Mouse (Mus musculus) gastrocnemius, postnatal 10 days (tissue): ENCODE results near the gene Ddx42. TPM values are rescaled to one million over a fixed set of nuclear protein-coding genes. Genes with fewer than 3 reads are reported as not detected.
"Not testable (repeated sequence)": the region's sequence is repeated elsewhere in the genome, so short reads cannot be mapped to it uniquely, and the experiment has no call there.

Experiments
- DNase-seq: peaks from one replicate; pipeline ENCODE4 v3.0.0; 2021; ENCODE audit warnings: mixed read lengths
- long read RNA-seq, 2 experiments: library from polyadenylated mRNA; stranded (forward); transcript quantifications; one replicate each; pipeline ENCODE4 v2.0.0; 2021
- total RNA-seq, 2 experiments: library from RNA; stranded (reverse); gene quantifications; 2 replicates each; pipeline ENCODE4 v1.2.3; 2021

Gene Ddx42
- total RNA-seq = 10 to 100 TPM; 30.1 to 35.8 TPM
- long read RNA-seq, experiment 1, full-length matches to known transcripts = 33 of 40 reads
- long read RNA-seq, experiment 1, partial matches to known transcripts = 2 of 40 reads
- long read RNA-seq, experiment 1, other reads (novel, unspliced or antisense) = 5 of 40 reads
- long read RNA-seq, experiment 2, full-length matches to known transcripts = 23 of 32 reads
- long read RNA-seq, experiment 2, partial matches to known transcripts = 5 of 32 reads
- long read RNA-seq, experiment 2, other reads (novel, unspliced or antisense) = 4 of 32 reads

GRCm38 (mm10) chr11:106216730-106217490 lies at the start of gene Ddx42:
Ddx42 (plus strand) TSS chr11:106216926.
- peak; percentile 88 for DNase-seq

GRCm38 (mm10) chr11:106167435-106167834 lies 49.3 kb upstream of the Ddx42 start:
- no peak for DNase-seq

GRCm38 (mm10) chr11:106170807-106171206 lies 45.9 kb upstream of the Ddx42 start:
- DNase-seq = no peak

GRCm38 (mm10) chr11:106173228-106173627 lies 43.5 kb upstream of the Ddx42 start:
- DNase-seq = no peak

- DNase-seq = peak; percentile 72
Measured at GRCm38 (mm10) chr11:106174372-106174771, 42.4 kb upstream of the Ddx42 start.

GRCm38 (mm10) chr11:106175081-106175480 lies 41.6 kb upstream of the Ddx42 start:
- peak; percentile 69 for DNase-seq

- no peak for DNase-seq
Measured at GRCm38 (mm10) chr11:106176372-106176771, 40.4 kb upstream of the Ddx42 start.

- no peak for DNase-seq
Measured at GRCm38 (mm10) chr11:106178036-106178782, 38.5 kb upstream of the Ddx42 start.

- no peak for DNase-seq
Measured at GRCm38 (mm10) chr11:106179711-106180448, 36.8 kb upstream of the Ddx42 start.

- no peak for DNase-seq
Measured at GRCm38 (mm10) chr11:106180449-106180801, 36.3 kb upstream of the Ddx42 start.

GRCm38 (mm10) chr11:106187326-106187725 lies 29.4 kb upstream of the Ddx42 start:
- no peak for DNase-seq

- no peak for DNase-seq
Measured at GRCm38 (mm10) chr11:106191716-106192115, 25.0 kb upstream of the Ddx42 start.

GRCm38 (mm10) chr11:106192241-106192640 lies 24.5 kb upstream of the Ddx42 start:
- DNase-seq = no peak

- no peak for DNase-seq
Measured at GRCm38 (mm10) chr11:106192657-106193370, 23.9 kb upstream of the Ddx42 start.

GRCm38 (mm10) chr11:106193371-106194154 lies 23.2 kb upstream of the Ddx42 start:
- DNase-seq = peak; percentile 96

GRCm38 (mm10) chr11:106194155-106194541 lies 22.6 kb upstream of the Ddx42 start:
- DNase-seq = no peak

GRCm38 (mm10) chr11:106194891-106195290 lies 21.8 kb upstream of the Ddx42 start:
- DNase-seq = no peak

- DNase-seq = no peak
Measured at GRCm38 (mm10) chr11:106195341-106195740, 21.4 kb upstream of the Ddx42 start.

- DNase-seq = no peak
Measured at GRCm38 (mm10) chr11:106198277-106198676, 18.4 kb upstream of the Ddx42 start.

GRCm38 (mm10) chr11:106199997-106200396 lies 16.7 kb upstream of the Ddx42 start:
- not testable (repeated sequence) for DNase-seq

GRCm38 (mm10) chr11:106200756-106201155 lies 16.0 kb upstream of the Ddx42 start:
- DNase-seq = no peak
